Mouse (Mus musculus) spleen, adult 12 weeks (tissue): ENCODE measurements around the gene Fam174b.

ENCODE experiments used
- DNase-seq: peaks from one replicate; pipeline ENCODE4 v3.0.0; 2022; ENCODE audit warnings: low spot score

The Fam174b gene

GRCm38 (mm10) chr7:73749339-73749738 lies 9.2 kb downstream of the Fam174b start:
- DNase-seq: no peak

- DNase-seq: no peak
Measured at GRCm38 (mm10) chr7:73749983-73750382, 9.9 kb downstream of the Fam174b start.

- no peak for DNase-seq
Measured at GRCm38 (mm10) chr7:73753598-73753997, 13.5 kb downstream of the Fam174b start.

GRCm38 (mm10) chr7:73755377-73756110 lies 15.4 kb downstream of the Fam174b start:
- no peak for DNase-seq

- DNase-seq: no peak
Measured at GRCm38 (mm10) chr7:73761691-73762189, 21.6 kb downstream of the Fam174b start.

GRCm38 (mm10) chr7:73764679-73765078 lies 24.6 kb downstream of the Fam174b start:
- no peak for DNase-seq

GRCm38 (mm10) chr7:73765186-73765903 lies 25.2 kb downstream of the Fam174b start:
- no peak for DNase-seq

- no peak for DNase-seq
Measured at GRCm38 (mm10) chr7:73769224-73769623, 29.1 kb downstream of the Fam174b start.

GRCm38 (mm10) chr7:73771384-73772274 lies 31.5 kb downstream of the Fam174b start:
- DNase-seq: no peak

GRCm38 (mm10) chr7:73772275-73772765 lies 32.2 kb downstream of the Fam174b start:
- DNase-seq: no peak

GRCm38 (mm10) chr7:73774781-73775180 lies 34.7 kb downstream of the Fam174b start:
- no peak for DNase-seq

GRCm38 (mm10) chr7:73777777-73778176 lies 37.7 kb downstream of the Fam174b start:
- DNase-seq: no peak

GRCm38 (mm10) chr7:73784736-73785428 lies 44.8 kb downstream of the Fam174b start:
- DNase-seq: no peak

- no peak for DNase-seq
Measured at GRCm38 (mm10) chr7:73785815-73786214, 45.7 kb downstream of the Fam174b start.

GRCm38 (mm10) chr7:73787513-73787912 lies 47.4 kb downstream of the Fam174b start:
- no peak for DNase-seq

- DNase-seq: no peak
Measured at GRCm38 (mm10) chr7:73791096-73791495, 51.0 kb downstream of the Fam174b start.

- no peak for DNase-seq
Measured at GRCm38 (mm10) chr7:73792155-73792554, 52.1 kb downstream of the Fam174b start.

GRCm38 (mm10) chr7:73792641-73793040 lies 52.5 kb downstream of the Fam174b start:
- DNase-seq: no peak

GRCm38 (mm10) chr7:73809261-73809660 lies 69.2 kb downstream of the Fam174b start:
- DNase-seq: no peak

- no peak for DNase-seq
Measured at GRCm38 (mm10) chr7:73811439-73811838, 71.3 kb downstream of the Fam174b start.

- no peak for DNase-seq
Measured at GRCm38 (mm10) chr7:73812176-73812575, 72.1 kb downstream of the Fam174b start.
